Mouse (Mus musculus) embryonic facial prominence, embryonic 11.5 days (tissue): Measurements from ENCODE around the gene Tex47. TPM values are rescaled to one million over a fixed set of nuclear protein-coding genes. Genes with fewer than 3 reads are reported as not detected.
A peak's percentile ranks its signal among the peaks of the same experiment; 100 is the strongest.

Experiments
- ATAC-seq: fragments of 200-750 bp; cut with Nextera tagmentation; replicated peaks from 2 replicates; pipeline ENCODE4 v1.8.0; 2017; ENCODE audit warnings: low read depth; ENCODE audit not compliant: insufficient number of reproducible peaks, low FRiP score, low TSS enrichment
- DNase-seq: peaks from one replicate; pipeline ENCODE4 v3.0.0-alpha.2; 2015; ENCODE audit warnings: low spot score
- H3K27ac ChIP-seq: fragments of 300-500 bp; sonication (generic); replicated peaks from 2 replicates; pipeline ENCODE4 v1.5.1; 2014; ENCODE audit warnings: mild to moderate bottlenecking, low read depth, low read length, control low read depth
- H3K27me3 ChIP-seq: fragments of 300-500 bp; sonication (generic); 2 replicates; pipeline ENCODE4 v1.6.1; 2014; ENCODE audit warnings: mild to moderate bottlenecking, low read length, moderate library complexity, mixed read lengths; ENCODE audit not compliant: control insufficient read depth, insufficient read depth
- H3K36me3 ChIP-seq: fragments of 300-500 bp; sonication (generic); replicated peaks from 2 replicates; pipeline ENCODE4 v1.6.1; 2014; ENCODE audit warnings: low read depth, mild to moderate bottlenecking, low read length, moderate library complexity, mixed read lengths; ENCODE audit not compliant: control insufficient read depth, insufficient read depth
- H3K4me1 ChIP-seq: fragments of 300-500 bp; sonication (generic); 2 replicates; pipeline ENCODE4 v1.6.1; 2014; ENCODE audit warnings: low read length, mixed read lengths; ENCODE audit not compliant: control insufficient read depth, insufficient read depth
- H3K4me2 ChIP-seq: fragments of 300-500 bp; sonication (generic); 2 replicates; pipeline ENCODE4 v1.6.1; 2014; ENCODE audit warnings: low read depth, mild to moderate bottlenecking, control low read depth, low read length, moderate library complexity
- H3K4me3 ChIP-seq: fragments of 300-500 bp; sonication (generic); 2 replicates; pipeline ENCODE4 v1.5.1; 2014; ENCODE audit warnings: low read depth, low read length, control low read depth
- H3K9ac ChIP-seq: fragments of 300-500 bp; sonication (generic); replicated peaks from 2 replicates; pipeline ENCODE4 v1.6.1; 2014; ENCODE audit warnings: mild to moderate bottlenecking, control low read depth, low read length
- H3K9me3 ChIP-seq: fragments of 300-500 bp; sonication (generic); replicated peaks from 2 replicates; pipeline ENCODE4 v1.6.1; 2016; ENCODE audit warnings: mild to moderate bottlenecking, low read length, inconsistent platforms, mixed read lengths; ENCODE audit not compliant: control insufficient read depth
- WGBS: fragments of 180-500 bp; shearing (Covaris S2); extraction: QIAGEN DNeasy Blood & Tissue Kit; methylation state at CpG from one replicate; pipeline ENCODE4 v1.1.7; 2014; 5-methylcytosine and 5-hydroxymethylcytosine counted together
- polyA plus RNA-seq: library from polyadenylated mRNA; unstranded; fragments of >200 nt; fragmentation: Nextera tagmentation; extraction: Ambion mirVana; gene quantifications from 2 replicates; pipeline ENCODE4 v1.2.1, GENCODE M21; 2014

Tex47 gene
- 0.07 TPM in 1 of 2 replicates, not detected in the other for polyA plus RNA-seq

DNA sequence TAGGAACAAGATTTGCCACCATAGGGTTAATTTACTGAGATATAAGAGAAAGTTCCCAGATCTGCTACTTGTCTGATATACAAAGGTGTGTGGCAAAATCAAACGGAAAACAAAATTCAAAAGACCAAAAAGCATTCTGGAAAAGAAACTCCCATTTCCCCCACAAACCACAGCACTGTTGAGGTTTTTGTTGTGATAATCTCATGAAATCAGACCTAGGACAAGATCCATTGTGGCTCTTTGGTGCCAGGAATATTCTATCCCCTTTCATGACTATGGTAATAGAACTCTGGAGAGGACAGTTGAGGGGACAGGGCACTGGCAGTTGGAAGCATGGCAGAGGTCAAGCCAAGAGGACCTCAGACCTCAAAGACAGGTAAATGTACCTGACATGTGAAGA, at the start of gene Tex47:
Gene Tex47 (plus strand): TSS at position 301 of the 400 bp plus-strand sequence.
- Histone ChIP-seq H3K36me3 (no peaks in the 10 kb centered on the region), H3K9me3 (no peaks in the 10 kb centered on the region), H3K9ac (no peak within 1 kb of the TSS), H3K4me3 (no peak within 1 kb of the TSS), H3K27me3 (no peaks in the 10 kb centered on the region), H3K4me1 (no peaks in the 10 kb centered on the region), H3K27ac (no peak within 1 kb of the TSS), H3K4me2 (no peak within 1 kb of the TSS)
- DNase-seq (no peak), ATAC-seq (no peak)
- 79% methylated on average over 1 of the region's 1 CpGs for WGBS

DNA sequence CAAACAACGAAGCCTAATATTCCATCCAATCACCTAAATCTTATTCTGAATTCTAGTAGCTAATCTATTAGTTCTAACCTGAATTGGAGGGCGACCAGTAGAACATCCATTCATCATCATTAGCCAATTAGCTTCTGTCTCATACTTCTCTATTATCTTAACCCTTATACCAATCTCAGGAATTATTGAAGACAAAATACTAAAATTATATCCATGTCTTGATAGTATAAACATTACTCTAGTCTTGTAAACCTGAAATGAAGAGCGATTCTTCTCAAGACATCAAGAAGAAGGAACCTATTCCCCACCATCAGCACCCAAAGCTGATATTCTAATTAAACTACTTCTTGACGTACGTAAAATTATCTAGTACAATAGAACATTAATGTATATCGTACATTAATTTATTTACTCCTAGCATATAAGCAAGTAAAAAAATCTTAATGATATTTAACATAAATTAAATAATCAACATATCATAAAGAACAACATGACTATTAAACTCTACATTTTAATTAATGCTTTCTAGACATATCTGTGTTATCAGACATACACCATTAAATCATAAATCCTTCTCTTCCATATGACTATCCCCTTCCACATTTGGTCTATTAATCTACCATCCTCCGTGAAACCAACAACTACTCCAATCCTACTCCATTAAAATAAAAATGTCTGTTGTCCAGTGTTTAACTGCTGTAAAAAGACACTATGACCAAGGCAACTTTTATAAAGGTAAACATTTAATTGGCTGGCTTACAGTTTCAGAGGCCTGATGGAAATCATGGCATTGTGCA, 27.1 kb upstream of the Tex47 start:
- DNase-seq (no peak), ATAC-seq (no peak)
- H3K36me3 ChIP-seq = no peaks in the 10 kb centered on the region
- no peak overlapping the region for H3K4me3 ChIP-seq
- H3K9me3 ChIP-seq = no peaks in the 10 kb centered on the region
- H3K27me3 ChIP-seq = no peaks in the 10 kb centered on the region
- H3K9ac ChIP-seq = no peak overlapping the region
- H3K4me1 ChIP-seq = no peaks in the 10 kb centered on the region
- H3K4me2 ChIP-seq = no peak overlapping the region
- H3K27ac ChIP-seq = no peak overlapping the region
- WGBS = 91% methylated on average over 7 of the region's 7 CpGs

DNA sequence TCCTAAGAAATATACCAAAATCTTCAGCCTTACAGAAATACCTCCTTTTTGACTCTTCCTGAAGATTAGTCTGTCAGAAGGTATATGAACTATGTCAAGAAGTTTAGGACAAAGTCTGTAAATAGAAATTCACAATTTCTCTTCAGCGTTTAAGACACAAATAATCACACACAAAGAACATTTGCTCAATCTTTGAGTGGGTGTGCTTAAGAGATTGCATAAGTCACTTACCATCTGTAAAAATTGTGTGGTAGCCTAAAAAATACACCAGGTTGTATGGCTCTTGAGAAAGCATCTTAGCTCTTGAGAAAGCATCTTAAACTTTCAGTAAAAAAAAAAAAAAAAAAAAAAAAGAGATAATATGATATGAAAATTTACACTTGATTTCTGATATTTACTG, 19.6 kb upstream of the Tex47 start:
- Histone ChIP-seq H3K4me1 (no peaks in the 10 kb centered on the region), H3K4me3 (no peak overlapping the region), H3K4me2 (no peak overlapping the region), H3K9me3 (no peaks in the 10 kb centered on the region), H3K36me3 (no peaks in the 10 kb centered on the region), H3K27ac (no peak overlapping the region), H3K27me3 (no peaks in the 10 kb centered on the region), H3K9ac (no peak overlapping the region)
- DNase-seq (no peak), ATAC-seq (no peak)
- WGBS = 85% methylated on average over 1 of the region's 1 CpGs

DNA sequence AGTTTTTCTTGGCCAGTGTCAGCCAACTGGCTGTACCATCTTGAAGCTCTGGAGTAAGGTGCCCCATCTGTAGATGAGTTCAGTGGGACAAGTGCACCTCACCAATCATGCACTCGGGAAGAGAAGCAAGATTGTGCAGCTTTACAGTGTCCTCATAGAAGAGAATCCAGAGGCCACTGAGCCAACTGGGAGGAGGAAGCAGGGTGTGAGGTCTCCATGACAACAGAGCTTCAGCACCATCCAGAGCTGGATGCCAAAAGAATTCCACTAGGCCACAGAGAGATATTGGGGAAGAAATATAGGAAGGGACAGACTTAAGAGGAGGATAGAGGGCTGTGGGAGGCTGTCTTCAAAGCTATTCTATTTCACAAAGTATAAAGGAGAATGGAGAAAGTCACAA, 950 bp upstream of the Tex47 start:
- H3K36me3 ChIP-seq = no peaks in the 10 kb centered on the region
- ATAC-seq (no peak), DNase-seq (no peak)
- H3K4me2 ChIP-seq = no peak overlapping the region
- H3K4me1 ChIP-seq = no peaks in the 10 kb centered on the region
- H3K9me3 ChIP-seq = no peaks in the 10 kb centered on the region
- WGBS = 77% methylated on average over 1 of the region's 1 CpGs
- no peak overlapping the region for H3K4me3 ChIP-seq
- H3K27ac ChIP-seq = no peak overlapping the region
- H3K27me3 ChIP-seq = no peaks in the 10 kb centered on the region
- no peak overlapping the region for H3K9ac ChIP-seq

DNA sequence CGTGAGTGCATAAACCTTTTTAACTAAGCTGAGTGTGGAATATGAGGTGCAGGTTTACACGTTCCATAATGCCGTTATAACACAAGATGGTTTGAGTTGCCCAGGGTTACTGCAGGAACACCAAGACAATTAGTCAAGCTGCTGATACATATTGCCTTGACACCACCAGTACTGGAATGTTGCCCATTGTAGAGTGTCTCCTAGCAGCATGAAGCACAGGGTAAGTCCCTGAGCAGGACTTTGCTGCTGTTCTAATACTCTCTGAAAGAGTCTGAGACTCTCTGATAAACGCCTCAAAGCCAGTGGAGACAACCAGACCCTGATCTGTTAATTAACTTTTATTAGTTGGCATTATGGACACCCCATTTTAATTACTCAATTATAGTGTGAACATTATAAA, 21.7 kb downstream of the Tex47 start:
- Histone ChIP-seq H3K36me3 (no peaks in the 10 kb centered on the region), H3K9ac (no peak overlapping the region), H3K4me1 (no peaks in the 10 kb centered on the region), H3K27me3 (no peaks in the 10 kb centered on the region), H3K4me3 (no peak overlapping the region), H3K9me3 (no peaks in the 10 kb centered on the region), H3K27ac (no peak overlapping the region), H3K4me2 (no peak overlapping the region)
- WGBS = 76% methylated on average over 4 of the region's 4 CpGs
- DNase-seq (no peak), ATAC-seq (no peak)

DNA sequence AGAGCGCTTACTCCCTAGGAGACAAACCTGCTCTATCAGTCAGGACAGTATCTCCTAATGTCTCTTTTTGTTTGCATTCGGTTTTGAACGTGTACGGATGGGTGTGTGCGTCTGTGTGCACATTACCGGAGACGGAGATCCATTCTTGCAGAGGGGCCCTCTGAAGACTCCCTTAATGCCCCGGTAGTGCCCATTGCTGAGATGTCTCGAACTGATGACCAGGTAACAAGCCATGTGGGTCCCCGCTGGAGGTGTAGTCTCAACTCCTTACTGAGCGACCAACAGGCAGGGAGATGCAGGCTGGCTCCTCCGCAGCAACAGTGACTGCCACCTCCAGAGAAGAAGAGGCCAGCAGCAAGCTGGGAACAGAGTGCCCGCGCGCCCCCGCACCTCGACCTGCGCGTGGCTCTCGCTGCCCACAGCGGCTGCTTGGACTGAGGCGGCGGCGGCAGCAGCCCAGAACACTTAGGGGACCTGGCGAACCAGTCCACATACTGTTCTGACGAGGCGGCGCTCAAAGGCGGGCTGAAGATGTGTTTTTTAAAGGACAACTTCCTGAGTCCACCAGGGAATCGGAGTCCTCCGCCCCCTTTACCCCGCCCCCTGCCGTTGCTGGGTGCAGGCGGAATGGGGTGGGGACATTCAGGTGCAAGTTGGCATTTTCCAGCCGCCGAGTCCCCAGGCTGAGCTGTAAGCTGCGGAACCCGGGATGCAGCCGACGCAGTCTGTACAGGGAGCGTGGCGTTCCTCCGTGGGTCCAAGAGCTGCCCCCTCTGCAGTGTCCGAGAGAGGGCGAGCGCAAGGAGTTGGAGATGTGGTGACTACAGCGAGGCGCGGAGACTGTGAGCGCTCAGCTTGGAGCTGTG, 40.5 kb downstream of the Tex47 start, which contains the start of gene Zfp804b:
Gene Zfp804b (minus strand): TSS at position 612 of the 866 bp plus-strand sequence.
- ATAC-seq (peak; percentile 94), DNase-seq (peak; percentile 61)
- peak within 1 kb of the TSS; percentile 54 for H3K4me3 ChIP-seq
- H3K4me2 ChIP-seq = peak within 1 kb of the TSS; percentile 94
- no peaks in the 10 kb centered on the region for H3K9me3 ChIP-seq
- H3K36me3 ChIP-seq = no peaks in the 10 kb centered on the region
- WGBS = 2% methylated on average over 50 of the region's 50 CpGs
- no peak within 1 kb of the TSS for H3K27ac ChIP-seq
- peak within 1 kb of the TSS; percentile 48 for H3K9ac ChIP-seq
- H3K4me1 ChIP-seq = no peaks in the 10 kb centered on the region
- no peaks in the 10 kb centered on the region for H3K27me3 ChIP-seq

DNA sequence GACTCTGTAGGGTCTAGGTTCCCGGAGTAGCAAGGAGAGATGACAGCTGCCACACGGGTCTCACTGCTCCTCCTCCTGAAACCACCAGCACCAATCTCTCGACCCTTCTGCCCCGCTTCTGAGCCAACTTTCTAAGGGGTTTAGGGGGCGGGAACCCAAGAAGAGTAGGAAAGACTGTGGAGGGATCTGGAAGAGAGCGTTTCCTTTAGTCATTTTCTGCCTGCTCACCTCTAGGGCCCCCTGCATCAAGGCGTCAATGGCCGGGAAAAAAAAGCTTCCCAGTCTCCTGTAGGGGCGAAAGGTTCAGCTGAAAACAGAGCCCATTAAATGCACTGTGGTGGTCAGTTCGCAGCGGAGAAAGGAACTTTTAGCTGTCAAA, 41.1 kb downstream of the Tex47 start:
- Histone ChIP-seq H3K4me1 (no peaks in the 10 kb centered on the region), H3K36me3 (no peaks in the 10 kb centered on the region), H3K9me3 (no peaks in the 10 kb centered on the region), H3K4me3 (peak overlapping the region; percentile 54), H3K27ac (no peak overlapping the region), H3K9ac (peak overlapping the region; percentile 48), H3K27me3 (no peaks in the 10 kb centered on the region), H3K4me2 (peak overlapping the region; percentile 94)
- DNase-seq (no peak), ATAC-seq (peak; percentile 56)
- under 1% methylated on average over 11 of the region's 11 CpGs for WGBS
